Mouse (Mus musculus) ovary, postnatal 36 days (tissue): ENCODE results near the gene Xrn1.
"Not testable (repeated sequence)": the region's sequence is repeated elsewhere in the genome, so short reads cannot be mapped to it uniquely, and the experiment has no call there.

Experiments used
- DNase-seq: peaks from one replicate; pipeline ENCODE4 v3.0.0; 2022; ENCODE audit warnings: low spot score, mixed read lengths

The Xrn1 gene

DNA sequence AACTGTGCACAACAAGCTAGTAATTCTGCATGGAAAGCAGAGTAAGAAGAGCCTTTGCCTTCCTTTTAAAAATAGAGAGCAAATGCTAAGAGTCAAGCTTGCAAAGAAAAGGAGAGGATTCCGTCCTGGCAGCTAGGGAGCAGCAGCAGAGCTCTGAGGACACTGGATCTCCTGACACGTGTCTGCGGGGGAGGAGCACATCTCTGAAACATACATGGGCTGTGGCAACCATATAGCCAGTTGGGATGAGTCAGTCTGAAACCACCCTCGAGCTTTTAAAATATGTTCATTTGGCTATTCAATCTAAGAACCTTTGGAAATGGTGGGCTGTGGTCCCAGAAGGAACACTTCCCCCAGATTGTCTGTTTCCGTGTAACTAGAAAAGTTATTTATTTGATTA lies 100.3 kb downstream of the Xrn1 start:
- DNase-seq, result no peak

GRCm38 (mm10) chr9:96056417-96057223 lies 102.1 kb downstream of the Xrn1 start:
- DNase-seq, result no peak

GRCm38 (mm10) chr9:96063083-96063802 lies 108.7 kb downstream of the Xrn1 start:
- no peak for DNase-seq

DNA sequence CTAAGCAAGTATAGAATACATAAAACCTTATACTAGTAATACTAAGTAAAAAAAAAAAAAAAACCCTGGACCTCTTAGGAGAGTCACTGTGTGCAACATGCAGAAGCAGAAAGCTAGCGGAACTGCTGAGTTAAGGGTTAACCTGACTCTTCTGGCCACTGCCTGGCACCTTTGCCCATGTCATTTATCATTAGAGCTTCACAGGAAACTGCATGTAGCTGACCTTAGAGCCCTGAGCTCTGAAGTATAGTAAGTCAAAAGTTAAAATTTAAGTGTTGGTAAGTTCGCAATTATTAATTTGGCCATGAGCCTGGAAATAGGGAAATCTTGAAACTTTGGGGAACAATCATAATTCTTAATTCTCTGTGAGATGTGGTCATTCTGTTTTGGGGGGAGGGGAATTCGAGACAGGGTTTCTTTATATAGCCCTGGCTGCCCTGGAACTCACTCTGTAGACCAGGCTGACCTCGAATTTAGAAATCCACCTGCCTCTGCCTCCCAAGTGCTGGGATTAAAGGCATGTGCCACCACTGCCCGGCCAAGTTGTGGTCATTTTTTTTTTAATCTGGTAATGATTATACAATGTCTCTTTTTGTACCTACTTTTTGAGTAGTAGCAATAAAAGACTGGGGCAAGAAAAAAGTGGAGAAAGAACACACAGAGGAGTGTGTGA lies 109.4 kb downstream of the Xrn1 start:
- DNase-seq, result no peak

DNA sequence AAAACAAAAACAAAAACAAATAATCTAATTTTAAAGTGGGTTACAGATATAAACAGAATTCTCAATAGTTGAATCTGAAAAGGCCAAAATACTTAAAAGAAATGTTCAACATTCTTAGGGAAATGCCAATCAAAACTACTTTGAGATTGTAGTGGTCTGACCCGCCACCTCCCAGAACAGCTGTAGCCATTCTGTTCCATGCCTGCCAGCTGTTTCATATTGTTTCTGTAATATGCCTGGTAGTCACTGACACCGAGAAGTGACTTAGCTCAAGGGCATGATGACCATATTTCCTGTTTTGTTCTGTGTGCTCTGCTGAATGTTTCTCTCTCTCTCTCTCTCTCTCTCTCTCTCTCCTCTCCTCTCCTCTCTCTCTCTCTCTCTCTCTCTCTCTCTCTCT lies 112.9 kb downstream of the Xrn1 start:
- no peak for DNase-seq

DNA sequence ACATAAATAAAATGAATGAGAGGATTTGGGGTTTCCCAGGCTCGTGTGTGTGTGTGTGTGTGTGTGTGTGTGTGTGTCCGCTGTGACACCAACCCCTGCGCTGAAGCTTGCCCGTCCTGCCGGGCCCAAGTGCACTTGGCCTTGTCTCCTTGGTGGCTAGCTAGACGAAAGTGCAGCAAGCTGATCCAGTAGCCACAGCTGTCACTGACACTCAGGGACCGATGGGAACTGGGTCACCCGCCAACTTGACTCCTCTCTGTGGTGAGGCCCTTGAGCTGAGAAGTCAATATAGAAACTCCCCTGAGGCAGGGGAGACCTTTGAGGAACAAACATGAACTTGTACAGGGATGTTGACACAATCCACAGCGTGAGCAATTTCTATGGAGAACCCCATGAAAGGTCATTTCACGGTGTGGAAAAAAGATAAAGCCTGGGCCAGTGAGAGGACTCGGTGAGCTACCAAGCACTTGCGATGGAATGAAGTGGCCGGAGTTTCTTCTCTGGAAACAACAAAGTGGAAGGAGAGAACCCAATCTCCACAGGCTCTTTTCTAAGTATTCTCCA lies 124.3 kb downstream of the Xrn1 start:
- no peak for DNase-seq

GRCm38 (mm10) chr9:96085293-96085692 lies 130.7 kb downstream of the Xrn1 start:
- DNase-seq, result no peak

- no peak for DNase-seq
Measured at GRCm38 (mm10) chr9:96087671-96088070, 133.1 kb downstream of the Xrn1 start.

- DNase-seq, result not testable (repeated sequence)
Measured at GRCm38 (mm10) chr9:96088456-96088855, 133.9 kb downstream of the Xrn1 start.

DNA sequence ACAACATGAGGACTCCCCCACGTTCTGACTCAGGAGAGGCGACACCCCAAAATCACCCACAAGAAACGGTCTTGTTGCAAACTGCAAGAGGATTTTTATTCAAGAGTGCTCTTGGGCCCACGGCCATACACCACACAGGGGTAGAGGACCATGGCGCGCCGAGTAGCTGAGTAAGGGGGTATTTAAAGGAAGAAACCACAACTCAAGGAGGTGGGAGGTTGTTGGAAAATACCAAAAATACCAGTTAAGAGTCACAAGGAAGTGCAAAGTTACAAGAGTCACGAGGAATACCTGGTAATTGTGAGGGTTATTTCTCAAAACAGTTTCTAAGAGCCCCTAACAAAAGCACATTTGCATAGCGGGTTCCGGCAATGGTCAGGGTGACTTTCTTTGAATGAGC lies 138.1 kb downstream of the Xrn1 start:
- not testable (repeated sequence) for DNase-seq

GRCm38 (mm10) chr9:96093221-96093620 lies 138.7 kb downstream of the Xrn1 start:
- no peak for DNase-seq

GRCm38 (mm10) chr9:96094341-96094740 lies 139.8 kb downstream of the Xrn1 start:
- DNase-seq, result no peak

GRCm38 (mm10) chr9:96095192-96095591 lies 140.6 kb downstream of the Xrn1 start:
- no peak for DNase-seq

GRCm38 (mm10) chr9:96102846-96103245 lies 148.3 kb downstream of the Xrn1 start:
- no peak for DNase-seq
